Mouse (Mus musculus) retina, adult 2 months (tissue): ENCODE measurements around the gene Col13a1.
A peak's percentile ranks its signal among the peaks of the same experiment; 100 is the strongest.

Experiments
- DNase-seq: peaks from one replicate; pipeline ENCODE4 v3.0.0-alpha.2; 2012; ENCODE audit warnings: low read depth, low spot score

The Col13a1 gene

GRCm38 (mm10) chr10:61978866-61979340 is at the start of gene Col13a1:
TSS of gene Col13a1 (minus strand) at chr10:61979108.
- no peak for DNase-seq

- no peak for DNase-seq
Observed at GRCm38 (mm10) chr10:62027699-62028098, 48.8 kb upstream of the Col13a1 start.

- DNase-seq, result no peak
Observed at GRCm38 (mm10) chr10:62023821-62024551, 45.1 kb upstream of the Col13a1 start.

- DNase-seq, result no peak
Observed at GRCm38 (mm10) chr10:62020068-62020620, 41.2 kb upstream of the Col13a1 start.

GRCm38 (mm10) chr10:62019386-62020067 is 40.6 kb upstream of the Col13a1 start:
- DNase-seq, result no peak

- no peak for DNase-seq
Observed at GRCm38 (mm10) chr10:62016947-62017346, 38.0 kb upstream of the Col13a1 start.

GRCm38 (mm10) chr10:62013190-62013589 is 34.3 kb upstream of the Col13a1 start:
- no peak for DNase-seq

GRCm38 (mm10) chr10:62012371-62012770 is 33.5 kb upstream of the Col13a1 start:
- no peak for DNase-seq

- DNase-seq, result no peak
Observed at GRCm38 (mm10) chr10:62009981-62010500, 31.1 kb upstream of the Col13a1 start.

GRCm38 (mm10) chr10:62007958-62008357 is 29.1 kb upstream of the Col13a1 start:
- no peak for DNase-seq

GRCm38 (mm10) chr10:62006371-62006770 is 27.5 kb upstream of the Col13a1 start:
- no peak for DNase-seq

GRCm38 (mm10) chr10:62000216-62000615 is 21.3 kb upstream of the Col13a1 start:
- DNase-seq, result no peak

GRCm38 (mm10) chr10:61999766-62000165 is 20.9 kb upstream of the Col13a1 start:
- DNase-seq, result no peak

GRCm38 (mm10) chr10:61991481-61992424 is 12.8 kb upstream of the Col13a1 start:
- no peak for DNase-seq

GRCm38 (mm10) chr10:61980424-61980823 is 1.5 kb upstream of the Col13a1 start:
- peak; percentile 57 for DNase-seq

- DNase-seq, result no peak
Observed at GRCm38 (mm10) chr10:61978112-61978865, 619 bp downstream of the Col13a1 start.

GRCm38 (mm10) chr10:61977392-61978096 is 1.4 kb downstream of the Col13a1 start:
- no peak for DNase-seq

- no peak for DNase-seq
Observed at GRCm38 (mm10) chr10:61976987-61977386, 1.9 kb downstream of the Col13a1 start.

- no peak for DNase-seq
Observed at GRCm38 (mm10) chr10:61974581-61974980, 4.3 kb downstream of the Col13a1 start.

- no peak for DNase-seq
Observed at GRCm38 (mm10) chr10:61972041-61972440, 6.9 kb downstream of the Col13a1 start.
